7 mouse cellular contexts compared by ENCODE assay signal in genomic region chr11:69846198-69846680, GRCm38 (mm10). TPM values are rescaled to one million over a fixed set of nuclear protein-coding genes. Genes with fewer than 3 reads are reported as not detected.
A peak's percentile ranks its signal among the peaks of the same experiment; 100 is the strongest.
DNase-seq lines count a peak whose midpoint lies in the region; ATAC-seq lines count a peak whose summit lies in the region.

Gene Plscr3, plus strand, starts transcription at chr11:69846376.

- under 1% methylated on average over 35 of the region's 38 CpGs for WGBS in embryonic facial prominence, embryonic 11.5 days
- under 1% methylated on average over 38 of the region's 38 CpGs for WGBS in limb, embryonic 11.5 days
- under 1% methylated on average over 38 of the region's 38 CpGs for WGBS in midbrain, embryonic 14.5 days

- H3K4me2 ChIP-seq in embryonic facial prominence, embryonic 11.5 days (ENCODE audit: low read depth, low read length): peak within 1 kb of the TSS; percentile 93
- peak within 1 kb of the TSS; percentile 75 for H3K4me2 ChIP-seq in limb, embryonic 11.5 days (ENCODE audit: low read depth, severe bottlenecking)
- H3K4me2 ChIP-seq in midbrain, embryonic 14.5 days (ENCODE audit: low read length): peak within 1 kb of the TSS; percentile 82

- H3K27me3 ChIP-seq in embryonic facial prominence, embryonic 11.5 days (ENCODE audit: control insufficient read depth, insufficient read depth, low read length): no peaks in the 10 kb centered on the region
- H3K27me3 ChIP-seq in limb, embryonic 11.5 days (ENCODE audit: control insufficient read depth, insufficient read depth, low read length): no peaks in the 10 kb centered on the region
- H3K27me3 ChIP-seq in midbrain, embryonic 14.5 days (ENCODE audit: control insufficient read depth, insufficient read depth, low read length): no peaks in the 10 kb centered on the region

- DNase-seq in adrenal gland, postnatal 14 days: peak; percentile 96
- peak; percentile 97 for DNase-seq in embryonic facial prominence, embryonic 11.5 days (ENCODE audit: low spot score)
- peak; percentile 99 for DNase-seq in heart, adult 11 months
- DNase-seq in kidney, adult 18-20 months: peak; percentile 95
- peak; percentile 97 for DNase-seq in limb, embryonic 11.5 days (ENCODE audit: low spot score)
- peak; percentile 97 for DNase-seq in midbrain, embryonic 14.5 days
- DNase-seq in spleen, adult 18-20 months: peak; percentile 81 to 94

- no peaks in the 10 kb centered on the region for H3K9me3 ChIP-seq in embryonic facial prominence, embryonic 11.5 days (replicated peaks; ENCODE audit: control insufficient read depth, low read length)
- H3K9me3 ChIP-seq in limb, embryonic 11.5 days (ENCODE audit: control insufficient read depth, low read length): no peaks in the 10 kb centered on the region
- no peaks in the 10 kb centered on the region for H3K9me3 ChIP-seq in midbrain, embryonic 14.5 days (ENCODE audit: control insufficient read depth, low read length)

- H3K27ac ChIP-seq in embryonic facial prominence, embryonic 11.5 days (replicated peaks; ENCODE audit: low read depth, low read length): peak within 1 kb of the TSS; percentile 95
- H3K27ac ChIP-seq in limb, embryonic 11.5 days (replicated peaks; ENCODE audit: low read depth, low read length): peak within 1 kb of the TSS; percentile 97
- H3K27ac ChIP-seq in midbrain, embryonic 14.5 days (replicated peaks; ENCODE audit: low read depth, low read length): peak within 1 kb of the TSS; percentile 94

- peak; percentile 92 for ATAC-seq in embryonic facial prominence, embryonic 11.5 days (replicated peaks; ENCODE audit: insufficient number of reproducible peaks, low FRiP score, low TSS enrichment, low read depth)
- ATAC-seq in limb, embryonic 11.5 days (ENCODE audit: insufficient number of reproducible peaks, low FRiP score, low TSS enrichment, low read depth): peak; percentile 88
- ATAC-seq in midbrain, embryonic 14.5 days (ENCODE audit: low FRiP score, low TSS enrichment): peak; percentile 92

- peak within 1 kb of the TSS; percentile 85 for H3K9ac ChIP-seq in embryonic facial prominence, embryonic 11.5 days (replicated peaks; ENCODE audit: low read length)
- H3K9ac ChIP-seq in limb, embryonic 11.5 days (ENCODE audit: low read length): peak within 1 kb of the TSS; percentile 70
- peak within 1 kb of the TSS; percentile 90 for H3K9ac ChIP-seq in midbrain, embryonic 14.5 days (replicated peaks; ENCODE audit: low read length)

- peaks cover 2% of the 10 kb centered on the region for H3K36me3 ChIP-seq in embryonic facial prominence, embryonic 11.5 days (replicated peaks; ENCODE audit: control insufficient read depth, insufficient read depth, low read depth, low read length)
- H3K36me3 ChIP-seq in limb, embryonic 11.5 days (ENCODE audit: control insufficient read depth, insufficient read depth, low read length): peaks cover 10% of the 10 kb centered on the region
- peaks cover 34% of the 10 kb centered on the region for H3K36me3 ChIP-seq in midbrain, embryonic 14.5 days (ENCODE audit: control insufficient read depth, insufficient read depth, low read length)

- peaks cover 6% of the 10 kb centered on the region for H3K4me1 ChIP-seq in embryonic facial prominence, embryonic 11.5 days (ENCODE audit: control insufficient read depth, insufficient read depth, low read length)
- peaks cover 11% of the 10 kb centered on the region for H3K4me1 ChIP-seq in limb, embryonic 11.5 days (ENCODE audit: control insufficient read depth, insufficient read depth, low read length)
- H3K4me1 ChIP-seq in midbrain, embryonic 14.5 days (ENCODE audit: control insufficient read depth, insufficient read depth, low read length): peaks cover 19% of the 10 kb centered on the region

- H3K4me3 ChIP-seq in embryonic facial prominence, embryonic 11.5 days (ENCODE audit: low read depth, low read length): peak within 1 kb of the TSS; percentile 83
- H3K4me3 ChIP-seq in limb, embryonic 11.5 days (ENCODE audit: low read depth, low read length): peak within 1 kb of the TSS; percentile 74
- H3K4me3 ChIP-seq in midbrain, embryonic 14.5 days (replicated peaks; ENCODE audit: low read depth, low read length): peak within 1 kb of the TSS; percentile 73

RNA-seq across cellular contexts. Expression of gene Plscr3, which starts in this region (rescaled TPM):
- 50.5 and 51.3 TPM in 2 replicates for total RNA-seq in adrenal gland, postnatal 14 days (2021)
- polyA plus RNA-seq in embryonic facial prominence, embryonic 11.5 days (2014; fragmentation: Nextera tagmentation; extraction: Ambion mirVana): 90.0 and 102 TPM in 2 replicates
- polyA plus RNA-seq in limb, embryonic 11.5 days (2014; fragmentation: Nextera tagmentation; extraction: Ambion mirVana): 115 TPM in 2 replicates
- 41.3 and 51.9 TPM in 2 replicates for polyA plus RNA-seq in midbrain, embryonic 14.5 days (2014; fragmentation: Nextera tagmentation; extraction: Ambion mirVana)

Comparison
In these comparisons a context has a peak if more than half of its experiments do, and no peak if none do; other contexts are left out.
1. Peak in every context shown above with its lines: DNase-seq, ATAC-seq, H3K4me3 ChIP-seq and H3K27ac ChIP-seq.